Mouse (Mus musculus) embryonic facial prominence, embryonic 11.5 days (tissue): ENCODE data around the gene Atp1a1. TPM values are rescaled to one million over a fixed set of nuclear protein-coding genes. Genes with fewer than 3 reads are reported as not detected.

Experiments
- ATAC-seq: fragments of 200-750 bp; cut with Nextera tagmentation; replicated peaks from 2 replicates; pipeline ENCODE4 v1.8.0; 2017; ENCODE audit warnings: low read depth; ENCODE audit not compliant: insufficient number of reproducible peaks, low FRiP score, low TSS enrichment
- DNase-seq: peaks from one replicate; pipeline ENCODE4 v3.0.0-alpha.2; 2015; ENCODE audit warnings: low spot score
- H3K27ac ChIP-seq: fragments of 300-500 bp; sonication (generic); replicated peaks from 2 replicates; pipeline ENCODE4 v1.5.1; 2014; ENCODE audit warnings: mild to moderate bottlenecking, low read depth, low read length, control low read depth
- H3K27me3 ChIP-seq: fragments of 300-500 bp; sonication (generic); 2 replicates; pipeline ENCODE4 v1.6.1; 2014; ENCODE audit warnings: mild to moderate bottlenecking, low read length, moderate library complexity, mixed read lengths; ENCODE audit not compliant: control insufficient read depth, insufficient read depth
- H3K36me3 ChIP-seq: fragments of 300-500 bp; sonication (generic); replicated peaks from 2 replicates; pipeline ENCODE4 v1.6.1; 2014; ENCODE audit warnings: low read depth, mild to moderate bottlenecking, low read length, moderate library complexity, mixed read lengths; ENCODE audit not compliant: control insufficient read depth, insufficient read depth
- H3K4me1 ChIP-seq: fragments of 300-500 bp; sonication (generic); 2 replicates; pipeline ENCODE4 v1.6.1; 2014; ENCODE audit warnings: low read length, mixed read lengths; ENCODE audit not compliant: control insufficient read depth, insufficient read depth
- H3K4me2 ChIP-seq: fragments of 300-500 bp; sonication (generic); 2 replicates; pipeline ENCODE4 v1.6.1; 2014; ENCODE audit warnings: low read depth, mild to moderate bottlenecking, control low read depth, low read length, moderate library complexity
- H3K4me3 ChIP-seq: fragments of 300-500 bp; sonication (generic); 2 replicates; pipeline ENCODE4 v1.5.1; 2014; ENCODE audit warnings: low read depth, low read length, control low read depth
- H3K9ac ChIP-seq: fragments of 300-500 bp; sonication (generic); replicated peaks from 2 replicates; pipeline ENCODE4 v1.6.1; 2014; ENCODE audit warnings: mild to moderate bottlenecking, control low read depth, low read length
- H3K9me3 ChIP-seq: fragments of 300-500 bp; sonication (generic); replicated peaks from 2 replicates; pipeline ENCODE4 v1.6.1; 2016; ENCODE audit warnings: mild to moderate bottlenecking, low read length, inconsistent platforms, mixed read lengths; ENCODE audit not compliant: control insufficient read depth
- WGBS: fragments of 180-500 bp; shearing (Covaris S2); extraction: QIAGEN DNeasy Blood & Tissue Kit; methylation state at CpG from one replicate; pipeline ENCODE4 v1.1.7; 2014; 5-methylcytosine and 5-hydroxymethylcytosine counted together
- polyA plus RNA-seq: library from polyadenylated mRNA; unstranded; fragments of >200 nt; fragmentation: Nextera tagmentation; extraction: Ambion mirVana; gene quantifications from 2 replicates; pipeline ENCODE4 v1.2.1, GENCODE M21; 2014

Atp1a1 gene
- polyA plus RNA-seq, 1 experiment from 2014 or later: 87.9 TPM

DNA sequence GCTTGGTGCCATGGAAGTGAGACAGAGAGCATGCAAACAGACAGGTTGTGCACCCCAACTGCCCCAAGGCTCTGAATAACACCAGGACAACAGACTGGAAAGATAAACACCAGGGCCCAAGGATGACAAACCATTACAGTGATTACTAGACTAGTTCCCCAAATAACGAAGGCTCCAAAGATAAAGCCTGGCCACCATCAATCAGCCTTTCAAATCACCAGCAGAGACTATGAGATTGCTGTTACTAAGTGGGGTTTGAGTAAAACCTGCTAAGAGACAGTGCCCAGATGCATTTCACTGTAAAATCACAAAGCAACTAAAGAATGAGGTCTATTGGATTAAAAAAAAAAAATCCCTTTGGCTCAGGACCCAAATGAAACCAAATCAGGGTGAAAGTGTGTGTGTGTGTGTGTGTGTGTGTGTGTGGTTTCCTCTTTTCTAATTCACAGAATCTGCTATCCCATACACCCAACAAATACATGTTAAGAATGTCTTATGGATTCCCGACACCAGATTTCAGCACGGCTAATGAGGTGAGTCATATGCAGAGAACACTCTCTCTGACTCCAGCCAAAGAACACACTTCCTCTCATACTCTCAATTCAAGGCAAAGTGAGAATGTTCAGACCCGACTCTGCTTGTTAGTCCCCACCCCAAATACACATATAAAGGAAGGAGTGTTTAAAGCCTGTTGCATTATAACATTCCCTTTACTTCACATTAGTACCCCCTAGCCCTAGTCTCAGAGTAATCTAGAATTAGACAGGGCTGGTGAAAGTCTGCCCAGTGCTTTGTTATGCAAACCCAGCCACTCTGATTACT is 4.4 kb downstream of the Atp1a1 start:
- WGBS: 41% methylated on average over 4 of the region's 4 CpGs
- no peak overlapping the region for H3K4me2 ChIP-seq

DNA sequence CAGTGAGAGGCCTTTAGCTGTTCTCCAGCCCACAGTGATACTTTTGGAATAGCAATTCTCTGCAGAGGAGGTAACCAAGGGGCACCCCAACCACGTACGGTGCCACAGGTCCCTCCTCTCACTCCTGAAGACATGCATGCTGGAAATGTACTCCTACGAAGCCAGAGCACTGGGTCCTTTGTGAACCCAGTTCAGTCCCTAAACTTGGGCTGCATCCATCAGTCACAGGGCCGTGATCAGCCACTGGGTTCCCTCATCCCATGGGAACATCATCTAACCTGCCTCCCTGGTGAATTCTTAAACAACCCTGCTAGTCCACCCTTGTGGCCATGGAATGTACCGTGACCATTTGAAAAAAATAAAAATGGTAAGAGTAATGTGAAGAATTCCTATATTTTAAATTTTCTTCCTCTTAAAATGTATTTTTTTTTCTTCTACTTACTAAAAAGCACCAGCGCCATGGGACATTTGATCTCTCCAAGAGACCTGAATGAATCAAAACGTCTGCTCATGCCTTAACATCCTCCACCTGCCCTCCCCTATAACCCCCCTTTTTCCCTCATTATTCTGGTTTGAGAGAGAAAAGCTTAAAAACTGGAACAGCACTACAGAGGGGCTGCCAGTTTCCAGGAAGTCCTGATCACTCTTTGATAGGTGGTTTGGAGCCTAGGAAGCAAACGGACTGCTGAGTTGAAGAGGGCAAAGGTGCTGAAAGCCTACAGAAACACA is 5.1 kb downstream of the Atp1a1 start:
- Histone ChIP-seq H3K36me3 (no peaks in the 10 kb centered on the region), H3K27ac (no peak overlapping the region), H3K9me3 (no peaks in the 10 kb centered on the region), H3K4me3 (no peak overlapping the region), H3K4me1 (no peaks in the 10 kb centered on the region), H3K4me2 (no peak overlapping the region), H3K27me3 (no peaks in the 10 kb centered on the region), H3K9ac (no peak overlapping the region; the same call in 1 of the 2 replicates)
- ATAC-seq: no peak
- 65% methylated on average over 8 of the region's 8 CpGs for WGBS
- no peak for DNase-seq

More for the DNA sequence above, 4.4 kb downstream of the Atp1a1 start:
- Histone ChIP-seq H3K4me3 (no peak overlapping the region), H3K27ac (no peak overlapping the region), H3K9me3 (no peaks in the 10 kb centered on the region), H3K36me3 (no peaks in the 10 kb centered on the region), H3K27me3 (no peaks in the 10 kb centered on the region), H3K4me1 (no peaks in the 10 kb centered on the region), H3K9ac (no peak overlapping the region; the same call in 1 of the 2 replicates)
- no peak for ATAC-seq
- no peak for DNase-seq

DNA sequence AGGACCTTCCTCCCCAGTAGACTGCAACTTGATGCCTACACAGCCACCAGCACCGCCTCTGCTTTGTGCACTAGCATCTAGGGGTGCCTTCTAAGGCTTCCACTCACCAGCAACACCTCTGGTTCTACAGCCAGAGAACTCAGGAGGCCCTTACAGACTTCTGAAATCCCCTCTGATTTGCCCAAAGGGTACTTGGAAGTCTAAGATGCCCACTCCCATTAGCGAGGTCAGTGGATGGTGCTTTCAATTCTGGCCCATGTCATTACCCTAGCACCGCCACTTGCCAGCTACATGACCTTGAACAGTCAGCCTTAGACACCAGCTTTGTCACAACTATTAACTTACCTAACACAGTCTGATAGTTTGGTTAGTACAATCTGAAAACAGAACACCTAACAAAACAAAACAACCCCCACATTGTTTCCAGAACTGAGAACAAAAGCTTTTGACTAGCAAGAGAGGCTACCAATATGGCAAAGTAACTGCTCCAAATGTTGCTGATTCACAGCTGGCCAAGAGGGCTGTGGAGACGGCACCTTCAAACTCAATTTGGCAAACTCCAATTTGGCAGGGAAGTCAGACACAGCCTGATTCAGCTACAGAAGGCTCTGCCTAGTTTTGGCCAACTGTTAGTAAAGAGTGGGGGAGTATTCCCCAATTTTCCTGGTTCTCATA is 6.1 kb downstream of the Atp1a1 start:
- Histone ChIP-seq H3K9ac (no peak overlapping the region), H3K27ac (no peak overlapping the region), H3K4me3 (no peak overlapping the region), H3K4me1 (no peaks in the 10 kb centered on the region), H3K27me3 (no peaks in the 10 kb centered on the region), H3K9me3 (no peaks in the 10 kb centered on the region), H3K36me3 (no peaks in the 10 kb centered on the region; the same call in 1 of the 2 replicates), H3K4me2 (no peak overlapping the region)
- ATAC-seq (no peak), DNase-seq (no peak)
- WGBS: 66% methylated on average over 4 of the region's 4 CpGs

DNA sequence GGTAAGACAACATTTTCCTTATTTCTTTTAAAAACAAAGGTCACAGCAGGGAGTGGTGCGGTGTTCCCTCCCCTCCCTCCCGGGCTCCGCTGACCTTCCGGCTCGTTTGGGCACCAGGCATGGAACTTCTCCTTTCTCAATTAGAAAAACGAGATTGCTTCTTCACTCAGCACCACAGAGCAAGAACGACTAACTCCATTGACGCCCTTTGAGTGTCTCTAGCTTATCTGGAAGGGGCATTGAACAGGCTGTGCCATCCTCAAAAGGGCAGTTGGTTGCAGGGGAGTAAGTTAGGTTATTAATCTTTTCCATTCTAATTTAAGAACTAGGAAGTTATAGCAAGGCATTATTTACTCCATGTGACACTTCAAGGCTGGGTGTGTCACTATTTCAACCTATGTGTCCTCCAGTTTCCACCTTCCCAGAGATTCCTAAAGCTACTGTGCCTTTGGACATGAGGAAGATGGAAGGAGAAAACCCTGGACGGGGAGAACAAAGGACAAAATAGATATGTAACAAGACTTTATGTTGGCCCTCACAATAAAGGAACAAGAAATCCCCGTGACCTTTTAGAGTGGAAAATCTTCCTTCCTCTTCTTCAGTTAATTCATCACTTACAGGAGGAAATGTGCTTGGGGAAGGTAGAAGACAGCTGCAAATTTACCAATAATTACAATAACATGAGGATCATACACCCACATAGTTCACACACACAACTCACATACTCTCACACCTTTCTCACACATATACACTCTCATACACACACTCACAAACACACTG is 7.0 kb downstream of the Atp1a1 start:
- Histone ChIP-seq H3K27me3 (no peaks in the 10 kb centered on the region), H3K9ac (no peak overlapping the region), H3K27ac (no peak overlapping the region), H3K4me3 (no peak overlapping the region), H3K9me3 (no peaks in the 10 kb centered on the region), H3K4me2 (no peak overlapping the region), H3K4me1 (no peaks in the 10 kb centered on the region), H3K36me3 (no peaks in the 10 kb centered on the region; the same call in 1 of the 2 replicates)
- DNase-seq (no peak), ATAC-seq (no peak)
- WGBS: 40% methylated on average over 10 of the region's 10 CpGs

DNA sequence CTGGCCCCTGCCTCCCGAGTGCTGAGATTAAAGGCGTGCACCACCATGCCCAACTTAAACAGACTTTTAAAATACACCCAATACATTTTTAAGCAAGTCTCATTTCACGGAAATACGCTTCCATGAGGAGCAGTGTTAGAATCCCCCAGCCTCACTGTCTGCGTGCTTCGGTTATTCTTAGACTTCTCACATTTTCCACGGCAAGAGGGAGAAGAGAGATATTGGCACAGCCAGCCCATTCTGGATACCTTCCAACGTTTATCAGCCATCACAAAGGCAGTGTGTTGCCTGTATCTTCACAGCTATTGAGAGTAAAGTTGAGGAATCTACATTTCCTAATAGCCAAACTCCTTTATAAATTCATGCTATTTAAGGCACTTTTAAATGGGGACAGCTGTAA is 7.8 kb downstream of the Atp1a1 start:
- Histone ChIP-seq H3K27ac (no peak overlapping the region), H3K4me1 (no peaks in the 10 kb centered on the region), H3K4me2 (no peak overlapping the region), H3K36me3 (peaks cover 2% of the 10 kb centered on the region), H3K9ac (no peak overlapping the region), H3K9me3 (no peaks in the 10 kb centered on the region), H3K27me3 (no peaks in the 10 kb centered on the region), H3K4me3 (no peak overlapping the region)
- ATAC-seq (no peak), DNase-seq (no peak)
- WGBS: 76% methylated on average over 8 of the region's 8 CpGs

DNA sequence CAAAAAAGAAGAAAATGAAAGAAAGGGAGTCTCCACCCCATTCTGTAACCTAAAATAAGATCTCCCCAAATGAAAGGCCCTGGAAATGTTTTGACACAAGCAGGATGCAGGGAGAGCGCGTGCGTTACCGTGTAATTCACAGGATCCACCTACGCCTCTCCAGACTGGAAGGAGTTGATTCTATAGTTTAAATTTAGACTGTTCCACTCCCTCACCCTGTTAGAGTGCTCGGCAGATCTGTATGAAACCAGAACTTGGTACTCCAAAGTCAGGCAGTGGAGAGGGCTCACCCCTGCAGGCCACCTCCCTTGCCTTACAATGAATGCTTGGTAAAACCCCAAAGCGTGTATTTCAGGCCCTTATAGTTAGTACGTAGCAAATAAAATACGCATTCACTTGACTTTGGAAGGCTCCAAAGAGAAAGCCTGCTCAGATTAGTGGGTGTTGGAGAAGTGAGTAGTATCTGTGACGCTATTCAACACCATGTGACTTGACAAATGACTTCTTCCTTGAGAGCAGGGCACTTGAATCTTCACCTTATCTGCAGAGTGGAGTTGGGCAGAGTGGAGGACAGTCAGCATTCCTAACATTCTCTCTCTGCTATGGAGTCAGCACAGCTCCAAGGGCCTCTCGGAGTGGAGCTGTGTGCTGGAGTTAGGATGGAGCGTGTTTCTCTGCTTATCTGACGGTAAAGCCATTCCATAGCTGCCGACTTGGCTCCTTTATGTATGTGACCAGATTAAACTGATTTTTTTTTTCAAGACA is 8.4 kb downstream of the Atp1a1 start:
- no peak overlapping the region for H3K27ac ChIP-seq
- H3K4me3 ChIP-seq: no peak overlapping the region
- no peaks in the 10 kb centered on the region for H3K27me3 ChIP-seq
- no peak for ATAC-seq
- H3K4me1 ChIP-seq: no peaks in the 10 kb centered on the region
- H3K4me2 ChIP-seq: no peak overlapping the region
- peaks cover 8% of the 10 kb centered on the region for H3K36me3 ChIP-seq
- no peak overlapping the region for H3K9ac ChIP-seq
- DNase-seq: no peak
- H3K9me3 ChIP-seq: no peaks in the 10 kb centered on the region
- WGBS: 75% methylated on average over 14 of the region's 14 CpGs

DNA sequence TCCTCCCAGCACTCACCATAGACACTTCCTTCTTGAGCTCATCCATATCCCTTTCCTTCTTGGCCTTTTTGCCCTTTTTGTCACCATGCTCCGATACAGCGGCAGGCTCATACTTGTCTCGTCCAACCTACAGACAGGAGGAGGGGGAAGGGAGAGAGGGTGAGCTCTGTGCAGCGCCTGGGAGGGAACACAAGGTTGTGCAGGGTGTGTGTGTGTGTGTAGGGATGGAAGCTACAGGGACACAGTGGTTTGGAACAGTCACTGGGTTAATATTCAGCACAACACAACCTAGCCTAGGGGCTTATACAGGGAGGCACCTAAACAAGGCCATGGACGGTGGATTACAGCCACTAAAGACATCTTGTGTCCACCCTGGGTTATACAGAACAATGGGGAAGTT is 9.5 kb downstream of the Atp1a1 start:
- H3K9ac ChIP-seq: no peak overlapping the region
- no peak overlapping the region for H3K27ac ChIP-seq
- H3K27me3 ChIP-seq: no peaks in the 10 kb centered on the region
- peaks cover 15% of the 10 kb centered on the region for H3K36me3 ChIP-seq
- no peak for DNase-seq
- no peak overlapping the region for H3K4me3 ChIP-seq
- 0 out of 2 replicates have a peak, but pooled peaks have one; percentile 62 for ATAC-seq
- H3K9me3 ChIP-seq: no peaks in the 10 kb centered on the region
- WGBS: 63% methylated on average over 5 of the region's 5 CpGs
- H3K4me1 ChIP-seq: no peaks in the 10 kb centered on the region
- H3K4me2 ChIP-seq: no peak overlapping the region
